Mouse (Mus musculus) heart, adult 2 months (tissue): Measurements from ENCODE around the gene Oprm1. TPM values are rescaled to one million over a fixed set of nuclear protein-coding genes. Genes with fewer than 3 reads are reported as not detected.

ENCODE experiments used
- DNase-seq, 2 experiments: peaks; one replicate each; pipeline ENCODE4 v3.0.0; 2021
- H3K27ac ChIP-seq: fragments of 200-600 bp; 2 replicates; pipeline ENCODE4 v1.8.1; 2022
- H3K27me3 ChIP-seq: fragments of 200-500 bp; 2 replicates; pipeline ENCODE4 v1.6.1; 2012; ENCODE audit warnings: mild to moderate bottlenecking, low read length, inconsistent platforms, mixed read lengths; ENCODE audit not compliant: control insufficient read depth, insufficient read depth
- H3K36me3 ChIP-seq: fragments of 200-500 bp; 2 replicates; pipeline ENCODE4 v1.6.1; 2012; ENCODE audit warnings: low read length, inconsistent platforms; ENCODE audit not compliant: control insufficient read depth, insufficient read depth
- H3K4me1 ChIP-seq: fragments of 200-500 bp; 2 replicates; pipeline ENCODE4 v1.6.1; 2011; ENCODE audit warnings: low read length; ENCODE audit not compliant: control insufficient read depth, insufficient read depth
- H3K4me3 ChIP-seq: fragments of 200-600 bp; 2 replicates; pipeline ENCODE4 v1.8.1; 2022
- H3K79me2 ChIP-seq: fragments of 200-500 bp; replicated peaks from 2 replicates; pipeline ENCODE4 v1.6.1; 2012; ENCODE audit warnings: mild to moderate bottlenecking, inconsistent platforms, low read length, moderate library complexity, mixed read lengths; ENCODE audit not compliant: control insufficient read depth, insufficient read depth
- H3K9ac ChIP-seq: fragments of 200-500 bp; 2 replicates; pipeline ENCODE4 v1.6.1; 2012; ENCODE audit warnings: low read depth, mild to moderate bottlenecking, control low read depth, inconsistent platforms, low read length, mixed read lengths
- CTCF ChIP-seq: fragments of 200-600 bp; IDR thresholded peaks from 2 replicates; pipeline ENCODE4 v1.8.1; 2022; ENCODE audit warnings: antibody characterized with exemption, mild to moderate bottlenecking, moderate library complexity
- EP300 ChIP-seq: fragments of 200-500 bp; IDR thresholded peaks from 2 replicates; pipeline ENCODE4 v1.6.1; 2011; ENCODE audit warnings: low read depth, low read length, control low read depth; ENCODE audit not compliant: insufficient read depth
- POLR2A ChIP-seq: fragments of 200-500 bp; IDR thresholded peaks from 2 replicates; pipeline ENCODE4 v1.6.1; 2011; ENCODE audit warnings: mild to moderate bottlenecking, low read depth, low read length, control low read depth; ENCODE audit not compliant: insufficient read depth
- WGBS: fragments of 180-500 bp; shearing (Covaris S2); methylation state at CpG from one replicate; pipeline ENCODE4 v1.1.7; 2018; 5-methylcytosine and 5-hydroxymethylcytosine counted together
- intact Hi-C: fragments of 180-260 bp; cut with DNase I; formaldehyde crosslinking; loops from one replicate; pipeline ENCODE4 v1.15.1; 2025
- polyA plus RNA-seq: library from polyadenylated mRNA; depleted of rRNA; stranded (reverse); fragments of >200 nt; gene quantifications from 2 replicates; pipeline ENCODE4 v1.2.3, GENCODE M21; 2012
- total RNA-seq, 2 experiments: library from RNA; stranded (reverse); gene quantifications; 2 replicates each; pipeline ENCODE4 v1.2.3; 2021

Gene Oprm1
- total and polyA plus RNA-seq, 3 experiments: not detected

DNA sequence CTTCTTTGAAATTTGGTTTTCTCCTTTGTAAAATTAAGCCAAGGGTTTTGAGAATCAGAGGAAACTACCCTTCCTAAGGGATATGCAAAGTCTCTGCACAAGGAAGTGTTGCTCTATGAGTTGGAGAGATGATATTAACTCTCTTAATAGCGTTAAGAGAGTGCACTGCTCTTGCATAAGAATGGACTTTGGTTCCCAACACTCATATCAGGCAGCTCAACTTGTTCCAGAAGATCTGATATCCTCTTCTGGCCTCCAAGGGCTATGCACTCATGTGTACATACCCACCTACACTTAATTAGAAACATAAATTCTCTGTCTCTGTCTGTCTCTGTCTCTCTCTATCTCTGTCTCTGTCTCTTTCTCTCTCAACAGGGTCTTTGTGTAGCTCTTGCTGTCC, 170.6 kb downstream of the Oprm1 start:
- 43% methylated on average over 1 of the region's 1 CpGs for WGBS
- DNase-seq: no peak
- no peaks in the 10 kb centered on the region for H3K79me2 ChIP-seq
- no peak overlapping the region for H3K4me3 ChIP-seq
- no peaks in the 10 kb centered on the region for H3K4me1 ChIP-seq
- no peak overlapping the region for H3K27ac ChIP-seq
- TF ChIP-seq POLR2A (no peak), CTCF (no peak), EP300 (no peak)
- H3K9ac ChIP-seq: no peak overlapping the region
- intact Hi-C loops: no loop called here
- no peaks in the 10 kb centered on the region for H3K27me3 ChIP-seq
- H3K36me3 ChIP-seq: no peaks in the 10 kb centered on the region

DNA sequence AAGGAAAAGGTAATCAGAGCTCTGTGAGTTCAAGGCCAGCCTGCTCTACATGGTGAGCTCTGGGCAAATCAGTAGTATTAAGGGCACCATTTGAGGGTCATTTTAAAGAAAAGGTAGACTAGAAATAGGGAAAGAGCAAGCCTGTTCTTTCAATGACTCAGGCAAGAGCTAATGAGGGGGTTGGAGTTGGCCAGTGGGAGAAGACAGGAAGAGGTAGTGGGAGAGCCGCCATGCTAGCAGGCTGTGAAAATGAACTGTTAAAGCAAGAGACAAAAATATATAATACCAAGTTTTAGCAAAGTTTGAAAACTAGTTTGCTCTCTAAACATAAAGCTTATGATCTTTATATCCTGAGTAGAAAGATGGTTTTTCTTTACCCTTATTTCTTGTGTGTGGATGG, 172.1 kb downstream of the Oprm1 start:
- Histone ChIP-seq H3K79me2 (no peaks in the 10 kb centered on the region), H3K27ac (no peak overlapping the region), H3K36me3 (no peaks in the 10 kb centered on the region), H3K4me1 (no peaks in the 10 kb centered on the region), H3K9ac (no peak overlapping the region), H3K27me3 (no peaks in the 10 kb centered on the region), H3K4me3 (no peak overlapping the region)
- no peak for DNase-seq
- intact Hi-C loops: no loop called here
- 80% methylated on average over 1 of the region's 1 CpGs for WGBS
- no peak for TF ChIP-seq CTCF
- TF ChIP-seq POLR2A: no peak
- no peak for TF ChIP-seq EP300

DNA sequence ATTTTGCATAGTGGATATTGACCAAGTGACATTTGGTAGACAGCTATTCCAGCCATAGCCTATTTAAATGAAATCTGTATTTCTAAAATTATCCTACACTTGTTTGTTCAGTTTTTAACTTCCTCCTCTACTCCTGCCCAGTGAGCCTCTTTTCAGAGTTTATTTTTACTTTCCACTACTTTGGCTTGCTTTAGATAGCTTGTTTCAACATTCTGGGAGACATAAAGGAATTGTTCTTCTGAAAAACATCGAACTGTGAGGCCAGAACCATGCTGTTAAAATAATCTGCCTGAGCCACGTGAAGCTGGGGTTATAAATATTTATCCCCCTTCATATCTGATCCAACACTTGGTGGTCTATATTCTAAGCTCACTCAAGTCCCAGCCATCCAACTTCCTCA, 172.6 kb downstream of the Oprm1 start:
- WGBS: 37% methylated on average over 2 of the region's 2 CpGs
- no peak overlapping the region for H3K9ac ChIP-seq
- no peaks in the 10 kb centered on the region for H3K79me2 ChIP-seq
- H3K36me3 ChIP-seq: no peaks in the 10 kb centered on the region
- no peak overlapping the region for H3K4me3 ChIP-seq
- intact Hi-C loops: no loop called here
- H3K4me1 ChIP-seq: no peaks in the 10 kb centered on the region
- H3K27me3 ChIP-seq: no peaks in the 10 kb centered on the region
- TF ChIP-seq EP300: no peak
- no peak for DNase-seq
- H3K27ac ChIP-seq: no peak overlapping the region

DNA sequence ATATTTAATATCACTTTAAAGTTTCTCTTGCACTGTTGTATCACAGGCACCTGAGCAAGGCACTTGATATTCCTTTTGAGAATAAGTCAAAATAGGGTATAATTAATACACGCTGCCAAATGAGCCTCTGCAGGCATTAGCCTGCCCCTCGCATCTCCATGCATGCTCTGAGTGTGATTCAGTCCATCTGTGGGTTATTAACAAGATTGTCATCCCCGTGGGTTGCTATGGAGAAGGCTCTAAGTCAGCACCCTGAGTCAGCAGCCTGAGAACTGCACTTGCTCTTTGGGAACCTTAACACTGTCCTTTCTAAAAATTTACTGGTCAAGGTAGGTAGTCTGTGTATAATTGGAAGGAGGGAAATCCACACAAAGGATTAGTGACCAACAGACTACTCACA, 176.5 kb downstream of the Oprm1 start:
- H3K9ac ChIP-seq: no peak overlapping the region
- H3K27me3 ChIP-seq: no peaks in the 10 kb centered on the region
- intact Hi-C loops: no loop called here
- no peaks in the 10 kb centered on the region for H3K36me3 ChIP-seq
- WGBS: 80% methylated on average over 3 of the region's 3 CpGs
- H3K4me1 ChIP-seq: no peaks in the 10 kb centered on the region
- H3K27ac ChIP-seq: no peak overlapping the region
- H3K79me2 ChIP-seq: no peaks in the 10 kb centered on the region
- no peak overlapping the region for H3K4me3 ChIP-seq
- TF ChIP-seq CTCF (no peak), EP300 (no peak), POLR2A (no peak)
- no peak for DNase-seq

DNA sequence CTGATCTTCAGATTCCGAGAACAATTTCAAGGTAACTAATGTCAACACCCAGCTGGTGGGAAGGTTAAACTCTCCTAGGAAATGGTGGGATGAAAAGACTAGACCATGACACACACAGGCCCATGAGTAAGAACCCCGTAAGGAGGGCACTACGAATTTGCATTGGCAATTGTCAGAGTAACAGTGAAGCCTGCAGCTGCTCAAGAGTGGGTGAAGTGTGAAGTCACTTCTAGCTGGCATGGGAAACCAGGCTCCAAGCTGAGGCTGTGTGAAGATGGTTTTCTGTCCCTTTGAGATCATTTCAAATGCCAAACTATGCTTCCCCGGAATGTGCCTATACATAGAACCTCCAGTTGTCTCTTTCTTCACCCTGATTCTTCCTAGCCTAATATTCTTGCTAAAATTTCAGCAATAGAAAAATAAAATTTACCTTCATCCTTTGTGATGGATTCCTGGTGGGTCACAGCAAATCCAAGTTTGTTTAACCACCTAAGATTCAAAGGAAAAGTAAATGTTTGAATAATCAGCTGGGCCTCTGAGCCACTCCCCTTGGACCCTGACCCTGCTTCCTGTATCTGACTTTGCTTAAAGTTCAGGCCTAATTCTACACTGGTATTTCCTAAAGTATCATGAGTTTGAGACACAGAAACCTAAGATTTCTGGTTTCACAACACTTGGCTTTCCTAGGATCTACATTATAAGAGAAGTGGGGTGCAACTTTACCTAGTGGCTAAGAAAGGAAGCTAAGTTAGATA, 178.5 kb downstream of the Oprm1 start:
- Histone ChIP-seq H3K4me1 (no peaks in the 10 kb centered on the region), H3K27me3 (no peaks in the 10 kb centered on the region), H3K9ac (no peak overlapping the region), H3K4me3 (no peak overlapping the region), H3K36me3 (no peaks in the 10 kb centered on the region), H3K79me2 (no peaks in the 10 kb centered on the region), H3K27ac (no peak overlapping the region)
- DNase-seq: no peak
- intact Hi-C loops: no loop called here
- 84% methylated on average over 4 of the region's 4 CpGs for WGBS
- no peak for TF ChIP-seq CTCF
- TF ChIP-seq POLR2A: no peak
- no peak for TF ChIP-seq EP300

DNA sequence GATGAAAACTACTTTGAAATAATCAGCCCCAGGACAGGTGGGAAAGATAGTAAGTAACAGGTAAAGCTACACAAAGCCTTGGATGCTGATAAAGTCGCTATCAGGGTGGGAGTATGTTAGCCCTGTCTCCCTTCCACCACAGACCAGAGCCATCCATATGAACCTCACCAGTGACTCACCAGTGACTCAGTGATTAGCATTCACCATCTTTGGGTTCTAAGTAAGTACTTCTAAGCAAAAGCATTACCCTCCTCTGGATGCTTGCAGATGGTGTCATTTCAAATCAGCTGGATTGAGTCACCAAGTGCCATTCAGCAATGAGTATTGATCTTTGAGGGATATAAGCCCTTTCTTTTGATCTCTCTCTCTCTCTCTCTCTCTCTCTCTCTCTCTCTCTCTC, 194.8 kb downstream of the Oprm1 start:
- WGBS: 59% methylated on average over 1 of the region's 1 CpGs
- H3K4me3 ChIP-seq: no peak overlapping the region
- H3K27ac ChIP-seq: no peak overlapping the region
- H3K79me2 ChIP-seq: no peaks in the 10 kb centered on the region
- no peaks in the 10 kb centered on the region for H3K4me1 ChIP-seq
- DNase-seq: no peak
- H3K36me3 ChIP-seq: no peaks in the 10 kb centered on the region
- intact Hi-C loops: no loop called here
- no peak overlapping the region for H3K9ac ChIP-seq
- TF ChIP-seq POLR2A (no peak), EP300 (no peak), CTCF (no peak)
- no peaks in the 10 kb centered on the region for H3K27me3 ChIP-seq
